Mouse (Mus musculus): ENCODE data around the gene Hspg2.

DNA sequence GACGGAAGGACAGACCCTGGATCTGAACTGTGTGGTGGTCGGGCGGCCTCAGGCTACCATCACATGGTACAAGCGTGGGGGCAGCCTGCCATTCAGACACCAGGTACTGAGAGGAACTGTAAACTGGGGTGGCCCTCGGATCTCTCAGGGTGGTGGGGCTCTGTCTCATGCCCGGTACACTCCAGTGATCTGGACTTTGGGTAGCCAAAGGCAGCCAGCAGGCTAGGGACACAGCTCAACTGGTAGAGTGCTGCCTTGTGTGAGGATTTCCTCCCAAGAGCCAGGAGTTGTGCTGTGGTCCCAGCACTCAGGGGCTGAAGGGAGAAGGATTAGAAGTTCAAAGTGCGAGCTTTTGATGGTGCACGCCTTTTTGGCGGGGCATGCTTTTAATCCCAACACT is 77.0 kb downstream of the Hspg2 start:
- no peak for TF ChIP-seq POLR2A (IDR thresholded peaks at IDR 0.05; ENCODE audit: borderline replicate concordance, extremely low read depth, low read depth, low read length)
- no peak for TF ChIP-seq CTCF (IDR thresholded peaks at IDR 0.05; ENCODE audit: insufficient read depth, low read length)
